Mouse (Mus musculus) cerebellum, postnatal 10 days (tissue): ENCODE data around the gene Ldlrad3.

Experiments
- DNase-seq, 2 experiments: peaks; one replicate each; pipeline ENCODE4 v3.0.0; 2021; ENCODE audit warnings: mixed read lengths in 2 of 2

The Ldlrad3 gene

DNA sequence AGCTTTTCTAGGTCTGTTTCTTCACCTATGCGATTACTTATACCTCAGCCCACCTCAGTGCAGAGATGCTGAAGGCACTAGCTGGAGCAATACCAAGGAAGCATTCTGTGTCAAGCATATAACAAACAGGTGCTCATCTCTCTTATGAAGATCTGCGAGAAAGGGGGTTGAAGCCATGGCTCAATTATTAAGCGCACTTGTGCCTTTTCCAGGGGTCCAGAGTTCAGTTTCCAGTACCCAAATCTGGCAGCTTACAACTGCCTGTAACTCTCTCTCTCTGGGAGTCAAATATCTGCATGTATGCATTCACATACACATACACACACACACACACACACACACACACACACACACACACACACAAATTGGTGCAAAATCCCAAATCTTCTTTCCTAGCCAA is 72.4 kb downstream of the Ldlrad3 start:
- no peak for DNase-seq

GRCm38 (mm10) chr2:102113323-102113722 is 72.9 kb downstream of the Ldlrad3 start:
- peak in 1 of 2 experiments; percentile 51 for DNase-seq

DNA sequence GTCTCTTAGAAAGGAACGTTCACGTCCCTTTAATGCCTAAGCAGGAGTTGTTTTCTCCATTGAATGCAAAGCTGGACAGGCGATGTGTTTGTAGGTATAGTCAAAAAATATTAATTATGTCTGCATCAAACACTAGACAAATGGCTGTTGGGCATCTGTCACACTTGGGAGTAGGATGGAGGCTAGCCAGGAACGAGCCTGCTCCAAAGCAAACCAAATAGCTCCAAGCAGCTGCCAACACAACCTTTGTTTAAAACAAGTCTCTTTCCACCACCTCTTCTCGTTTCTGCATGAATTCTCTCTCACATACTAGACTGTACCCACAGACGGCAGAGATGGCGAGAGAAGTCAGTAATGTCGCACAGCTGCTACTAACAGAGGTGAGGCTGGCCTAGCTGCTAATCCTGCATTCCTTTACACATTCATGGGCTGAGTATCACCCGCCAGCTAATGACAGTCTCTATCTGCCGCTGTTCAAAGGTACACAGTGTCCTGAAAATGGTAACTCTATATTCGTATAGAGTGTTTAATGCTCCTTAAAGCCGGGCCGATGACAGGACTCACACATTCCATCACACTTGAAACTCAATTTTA is 74.2 kb downstream of the Ldlrad3 start:
- DNase-seq: peak in 1 of 2 experiments; percentile 51

- no peak for DNase-seq
Observed at GRCm38 (mm10) chr2:102110306-102110705, 75.9 kb downstream of the Ldlrad3 start.

DNA sequence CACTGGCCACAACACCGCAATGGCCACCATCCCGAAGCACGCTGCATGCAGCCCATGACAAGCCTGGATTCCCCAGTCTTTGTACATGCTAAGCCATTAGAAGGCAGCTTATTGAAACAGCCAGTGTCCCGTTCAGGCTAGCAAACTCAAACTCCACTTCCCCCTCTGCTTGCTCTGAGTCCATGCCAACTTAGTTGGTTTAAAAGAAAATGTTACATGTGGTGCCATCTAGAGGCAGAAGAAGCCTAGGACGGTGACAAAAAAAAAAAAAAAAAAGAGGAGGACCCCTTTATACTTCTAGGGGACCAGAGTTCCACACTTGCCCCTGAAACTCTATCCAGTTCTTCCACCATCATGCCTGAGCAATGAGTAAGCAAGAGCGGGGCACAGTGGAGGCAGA is 78.9 kb downstream of the Ldlrad3 start:
- DNase-seq: peak; percentile 52 to 61

GRCm38 (mm10) chr2:102106728-102107127 is 79.5 kb downstream of the Ldlrad3 start:
- no peak for DNase-seq

DNA sequence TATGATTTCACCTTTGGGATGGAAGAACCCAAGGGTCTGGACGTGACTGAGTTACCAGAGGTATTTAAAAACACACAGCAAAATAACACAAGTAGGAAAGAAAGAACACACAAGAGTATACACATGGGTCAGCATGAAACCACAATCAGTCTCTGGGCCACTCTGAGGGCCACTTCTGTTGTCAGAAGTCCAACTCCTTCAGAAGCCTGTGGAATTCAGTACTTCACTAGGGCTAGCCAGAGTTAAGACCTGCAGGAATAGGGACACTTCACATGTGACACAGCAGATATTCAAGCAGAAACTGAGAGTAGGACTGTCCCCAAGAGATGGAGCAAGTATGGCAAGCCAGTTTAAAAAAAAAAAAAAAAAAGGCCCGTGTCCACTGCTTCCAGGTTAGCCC is 80.7 kb downstream of the Ldlrad3 start:
- DNase-seq: no peak

DNA sequence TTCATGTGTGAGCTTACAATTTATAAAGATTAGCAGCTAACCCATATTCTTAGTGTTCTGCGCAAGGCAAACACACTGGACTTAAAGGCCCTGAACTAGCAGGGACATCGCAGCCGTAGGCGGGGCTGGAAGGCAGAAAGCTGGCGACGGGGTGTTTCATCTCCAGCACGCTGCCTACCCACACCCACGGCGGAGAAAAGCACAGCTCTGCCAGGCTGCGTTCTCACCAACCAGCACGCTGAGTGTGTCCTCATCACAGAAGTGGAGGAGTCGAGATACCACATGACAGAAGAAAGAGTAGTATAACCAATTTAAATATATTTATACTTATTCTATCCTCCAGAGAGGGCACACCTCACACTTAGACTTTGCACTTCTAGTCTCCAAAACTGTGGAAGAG is 82.2 kb downstream of the Ldlrad3 start:
- DNase-seq: no peak

DNA sequence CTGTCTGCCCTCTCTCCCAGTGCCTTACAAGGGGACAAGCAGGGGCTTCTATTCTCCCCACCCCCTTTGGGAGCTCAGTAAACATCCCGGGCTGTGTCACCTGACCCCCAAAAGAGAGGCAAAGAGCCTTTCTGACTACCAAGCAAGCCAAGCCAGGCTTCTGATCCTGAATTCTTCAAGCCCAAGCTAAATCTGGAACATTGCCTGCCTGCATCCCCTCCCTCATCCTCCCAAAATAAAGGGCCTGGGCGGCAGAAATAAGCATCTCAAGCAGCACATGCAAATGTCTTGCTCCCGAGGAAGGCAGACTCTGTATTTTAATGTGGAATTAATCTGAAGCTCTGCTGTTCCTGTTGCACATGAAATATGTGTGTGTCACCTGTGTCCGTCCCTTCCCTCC is 85.7 kb downstream of the Ldlrad3 start:
- no peak for DNase-seq

GRCm38 (mm10) chr2:102099702-102100450 is 86.3 kb downstream of the Ldlrad3 start:
- DNase-seq: no peak

DNA sequence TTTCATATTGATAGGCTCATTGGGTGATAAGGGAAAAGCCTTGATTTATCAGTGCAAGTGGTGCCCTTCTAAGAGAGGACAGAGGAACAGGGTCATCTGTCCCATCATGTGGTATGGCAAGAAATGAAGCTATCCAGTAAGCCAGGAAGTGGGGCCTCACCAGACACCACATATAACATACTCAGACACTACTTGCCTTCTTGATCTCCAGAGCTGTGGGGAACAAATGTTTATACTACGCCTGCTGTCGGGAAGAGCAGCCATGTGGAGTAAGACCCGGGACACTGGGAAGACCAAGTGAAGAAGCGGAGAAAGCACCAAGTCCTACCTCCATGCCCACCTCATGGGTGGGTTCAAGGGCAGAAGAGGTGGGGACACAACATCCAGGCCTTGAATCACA is 86.9 kb downstream of the Ldlrad3 start:
- no peak for DNase-seq

DNA sequence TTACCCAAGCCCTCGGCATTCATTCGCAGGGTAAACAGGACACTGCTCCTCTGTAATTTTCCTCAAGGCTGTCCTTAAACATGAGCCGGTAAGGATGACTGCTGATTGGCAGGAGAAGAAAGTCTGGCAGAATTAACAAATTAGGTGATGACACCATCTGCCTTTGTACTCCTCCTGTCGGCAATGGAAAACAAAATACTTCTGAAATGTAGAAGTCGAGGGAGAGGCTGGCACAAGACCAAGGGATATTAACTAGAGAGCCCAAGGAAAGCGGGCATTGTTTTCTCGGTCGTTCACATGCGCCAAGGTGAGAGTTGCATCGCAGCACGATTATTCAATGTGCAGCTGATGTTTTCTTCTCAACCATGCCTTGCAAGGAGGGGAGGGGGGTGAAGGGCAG is 91.4 kb downstream of the Ldlrad3 start:
- peak; percentile 59 to 61 for DNase-seq

DNA sequence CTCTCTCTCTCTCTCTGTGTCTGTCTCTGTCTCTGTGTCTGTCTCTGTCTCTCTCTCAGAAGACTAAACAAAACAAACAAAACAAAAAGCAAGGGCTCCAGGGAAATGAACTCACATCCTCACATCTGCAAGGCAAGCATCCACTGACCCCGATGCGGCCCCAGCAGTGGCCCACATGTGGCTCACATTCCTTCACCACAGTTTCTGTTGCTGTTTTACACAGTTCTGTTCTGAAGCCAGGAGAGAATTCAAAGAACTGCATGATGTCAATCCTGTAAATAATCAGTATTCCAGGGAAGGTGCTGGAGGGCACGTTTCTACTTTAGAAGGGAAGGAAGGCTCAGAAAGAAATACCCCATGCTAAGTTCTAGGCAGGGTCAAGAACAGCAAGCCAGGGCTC is 91.9 kb downstream of the Ldlrad3 start:
- no peak for DNase-seq

DNA sequence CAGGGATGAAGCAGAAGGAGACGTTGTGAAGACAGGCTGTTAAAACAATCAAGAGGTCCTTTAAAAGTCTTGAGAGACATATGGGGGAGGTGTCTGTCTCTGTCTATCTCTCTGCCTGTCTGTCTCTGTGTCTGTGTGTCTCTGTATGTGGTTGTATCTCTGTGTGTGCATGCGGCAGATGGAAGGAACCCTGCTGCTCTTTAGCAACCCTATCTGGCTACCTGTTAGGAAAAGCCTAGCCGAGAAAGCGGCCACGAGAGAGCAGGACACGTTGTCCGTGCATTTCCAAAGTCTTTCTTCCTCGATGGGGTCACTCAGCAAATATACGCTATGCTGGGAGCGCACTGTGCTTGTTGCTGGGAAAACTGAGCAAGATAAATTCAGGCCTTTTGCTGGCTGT is 93.6 kb downstream of the Ldlrad3 start:
- DNase-seq: no peak

DNA sequence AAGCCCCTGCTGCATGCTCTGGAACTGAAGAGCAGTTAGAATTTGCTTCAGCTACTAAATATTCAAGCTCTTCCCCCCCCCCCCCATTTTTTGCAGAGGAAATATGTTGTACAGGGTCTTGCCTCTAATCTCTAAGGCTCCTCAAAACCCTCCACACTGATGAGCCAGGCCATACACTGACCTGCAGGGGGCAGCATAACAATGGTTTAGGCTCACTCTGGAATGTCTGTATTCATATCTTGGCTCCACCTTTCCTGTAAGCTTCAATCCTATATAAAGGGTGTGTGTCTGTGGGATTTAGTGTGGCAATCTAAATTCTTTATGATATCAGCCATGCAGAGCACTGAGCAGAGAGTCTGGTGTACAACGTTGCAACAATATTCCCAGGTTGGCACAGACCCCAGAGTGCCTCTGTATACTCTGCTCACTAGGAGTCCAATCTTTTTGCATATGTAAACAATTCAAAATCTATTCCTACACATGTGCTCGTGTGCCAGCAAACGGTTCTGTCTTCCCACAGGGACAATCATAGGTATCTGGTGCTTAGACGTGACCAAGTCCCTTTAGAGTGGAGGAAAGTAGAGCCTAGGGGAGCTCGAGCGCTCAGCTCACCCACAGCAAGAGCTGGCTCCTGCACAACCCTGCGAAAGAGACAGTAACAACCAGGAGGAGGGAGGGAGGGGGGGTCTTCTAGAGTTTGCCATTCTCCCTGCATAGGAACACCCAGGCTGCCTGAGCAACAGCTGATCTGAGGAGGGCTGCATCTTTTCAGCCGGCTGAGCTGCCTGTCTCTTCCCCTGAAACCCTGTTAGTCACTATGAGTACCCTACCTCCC is 94.5 kb downstream of the Ldlrad3 start:
- peak; percentile 91 to 93 for DNase-seq

DNA sequence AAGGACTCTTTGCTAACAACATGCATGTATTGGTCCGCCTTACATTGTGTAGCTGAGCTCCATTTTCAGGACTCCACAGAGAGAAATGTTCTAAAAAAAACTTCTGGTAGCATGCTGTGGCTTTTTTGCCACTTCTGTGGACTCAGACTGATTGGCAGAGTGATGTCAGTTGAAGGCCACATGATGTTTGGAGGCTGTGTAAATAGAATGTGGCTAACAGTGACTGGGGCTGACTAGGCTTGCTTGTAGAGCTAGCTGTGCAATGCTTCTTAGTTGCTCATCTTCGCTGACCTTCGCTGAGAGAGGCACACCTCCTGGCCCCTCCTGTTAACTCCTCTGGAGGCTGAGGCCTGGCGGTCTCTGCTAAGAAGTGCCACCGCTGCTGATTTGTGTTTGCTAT is 98.4 kb downstream of the Ldlrad3 start:
- DNase-seq: no peak

DNA sequence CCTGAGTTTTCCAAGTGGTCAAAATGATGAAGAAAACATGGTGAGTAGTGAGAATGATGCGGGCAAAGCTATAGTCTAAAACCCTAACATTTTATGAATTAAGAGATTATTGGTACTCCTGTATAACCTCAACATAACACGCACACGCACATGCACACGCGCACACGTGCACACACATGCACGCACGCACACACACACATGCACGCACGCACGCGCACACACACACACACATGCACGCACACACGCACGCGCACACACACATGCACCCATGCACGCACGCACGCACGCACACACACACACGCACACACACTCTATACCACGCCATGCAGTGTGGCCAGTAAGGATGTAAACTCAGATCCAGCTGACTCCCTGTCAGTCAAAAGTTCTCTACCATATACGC is 99.6 kb downstream of the Ldlrad3 start:
- DNase-seq: no peak

- no peak for DNase-seq
Observed at GRCm38 (mm10) chr2:102082782-102083181, 103.4 kb downstream of the Ldlrad3 start.

DNA sequence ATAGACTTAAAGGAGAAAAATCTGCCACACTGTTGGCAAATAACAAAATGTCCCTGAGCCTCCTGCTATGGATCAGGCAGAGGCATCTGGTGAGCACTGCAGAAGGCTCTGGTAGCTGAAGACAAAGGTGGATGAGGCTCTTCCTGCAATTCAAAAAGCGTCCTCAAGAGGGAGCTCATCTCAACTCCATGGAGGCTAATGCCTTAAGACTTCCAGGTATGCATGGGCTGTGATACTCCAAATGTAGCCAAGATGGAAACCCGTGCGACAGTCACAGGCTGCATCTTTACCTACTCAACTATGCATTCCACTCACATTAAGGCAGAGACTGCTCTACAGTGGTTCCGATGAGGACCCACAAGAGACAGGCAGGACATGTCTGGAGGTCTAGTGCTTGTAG is 108.6 kb downstream of the Ldlrad3 start:
- peak; percentile 86 to 89 for DNase-seq

DNA sequence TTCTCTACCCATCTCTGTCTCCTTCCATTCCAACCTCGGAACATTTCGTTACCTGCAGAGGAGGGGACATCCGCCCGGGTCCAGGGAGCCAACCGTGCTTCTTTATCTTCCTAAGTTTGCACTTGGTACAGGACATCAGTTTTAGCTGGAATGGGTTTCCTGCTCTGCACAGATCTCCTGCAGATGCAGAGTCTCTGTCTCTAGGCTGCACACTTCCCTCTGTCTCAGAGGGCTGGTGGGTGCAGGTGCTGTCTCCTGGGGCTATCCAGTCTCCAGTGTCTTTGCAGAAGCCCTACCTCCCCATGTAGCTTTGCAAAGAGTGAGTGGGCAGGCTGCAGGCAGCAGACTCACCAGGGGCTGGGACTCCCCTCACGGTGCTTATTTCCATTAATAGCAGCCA is 109.9 kb downstream of the Ldlrad3 start:
- no peak for DNase-seq

GRCm38 (mm10) chr2:102073266-102074037 is 112.7 kb downstream of the Ldlrad3 start:
- no peak for DNase-seq

- no peak for DNase-seq
Observed at GRCm38 (mm10) chr2:102072859-102073258, 113.3 kb downstream of the Ldlrad3 start.
